Mouse (Mus musculus) CD8-positive naive resting alpha-beta T cell, adult 2 months (primary cell): ENCODE measurements at regions not wholly inside any gene's neighbourhood (a gene's known extent, or its start where the extent isn't known, plus 50 kb on each side); places are given as distances from the start of the nearest gene placed in this dataset.

Experiments
- DNase-seq, 2 experiments: peaks; one replicate each; pipeline ENCODE4 v3.0.0; 2022; ENCODE audit warnings: low read depth in 2 of 2, low spot score in 2 of 2

DNA sequence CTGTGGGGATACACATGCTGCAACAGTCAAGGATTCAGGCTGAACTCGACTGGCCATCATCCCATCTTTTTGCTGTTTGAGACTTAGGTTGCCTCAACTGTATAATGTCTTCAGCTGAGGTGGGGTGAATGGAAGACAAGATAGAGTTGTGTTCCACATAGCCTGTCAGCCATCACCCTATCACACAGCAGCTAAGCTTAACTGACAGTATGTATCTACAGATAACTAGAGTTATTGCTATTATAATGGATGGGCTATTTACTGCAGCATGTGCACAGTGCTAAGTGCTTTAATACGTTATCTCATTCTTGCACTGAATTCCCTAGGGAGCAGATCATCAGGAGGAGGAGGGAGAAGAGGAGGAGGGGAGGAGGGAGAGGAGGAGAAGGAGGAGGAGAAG, 340.9 kb downstream of the Sox9 start:
- no peak for DNase-seq

DNA sequence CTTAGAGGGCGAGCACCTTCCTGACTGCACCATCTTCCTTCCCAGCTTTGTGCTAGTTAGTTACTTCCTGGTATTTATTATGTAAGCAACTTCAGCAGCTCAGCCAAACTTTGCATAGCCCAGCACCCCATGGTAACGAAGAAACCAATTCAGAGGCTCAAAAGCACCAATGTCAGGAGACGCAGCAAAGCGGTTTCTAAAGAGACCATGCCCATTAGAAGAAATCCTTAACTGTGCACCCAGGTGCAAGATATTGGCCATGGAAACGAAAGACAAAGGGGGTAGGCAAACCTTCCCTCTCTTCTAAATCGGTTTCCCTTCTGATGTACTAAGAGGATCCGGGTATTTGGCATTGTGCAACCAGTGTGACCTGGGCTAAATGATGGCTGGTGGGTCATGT, 343.8 kb downstream of the Sox9 start:
- DNase-seq: no peak

DNA sequence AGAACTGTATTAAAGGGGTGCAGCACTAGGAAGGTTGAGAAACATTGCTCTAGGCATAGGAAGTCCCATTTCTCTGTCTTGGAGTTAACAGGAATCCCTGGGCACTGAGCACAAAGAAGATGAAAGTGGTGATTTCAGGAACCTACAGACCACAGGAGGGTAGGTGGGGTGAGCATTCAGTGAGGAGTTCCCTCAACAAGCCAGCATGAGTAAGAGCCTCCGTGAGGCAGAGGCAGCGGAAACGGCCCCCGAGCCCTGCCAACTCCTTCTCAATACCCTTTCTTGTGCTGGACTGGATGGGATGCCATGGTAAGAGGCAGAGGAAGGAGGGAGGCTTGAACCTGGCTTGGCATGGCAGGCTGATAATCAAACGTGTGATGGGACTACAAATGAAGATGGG, 347.2 kb downstream of the Sox9 start:
- DNase-seq: no peak

DNA sequence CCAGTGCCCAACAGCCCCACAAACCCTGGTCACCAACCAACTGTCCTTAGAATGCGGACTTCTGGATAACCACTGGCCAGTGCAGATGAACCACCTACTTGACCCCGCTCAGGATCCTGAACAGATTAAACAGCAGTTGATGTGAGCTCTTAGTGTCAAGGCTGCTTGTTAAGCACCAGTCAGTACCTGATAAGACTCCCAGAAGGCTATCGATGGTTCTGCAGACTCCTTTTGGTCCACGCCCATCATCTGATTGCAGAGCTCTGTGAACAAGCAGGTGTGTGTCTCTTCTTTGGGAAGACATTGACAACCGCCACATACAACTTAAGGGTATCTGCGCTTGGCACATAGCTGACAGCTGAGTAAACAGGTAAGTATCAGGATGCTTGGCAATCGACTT, 348.0 kb downstream of the Sox9 start:
- no peak for DNase-seq

DNA sequence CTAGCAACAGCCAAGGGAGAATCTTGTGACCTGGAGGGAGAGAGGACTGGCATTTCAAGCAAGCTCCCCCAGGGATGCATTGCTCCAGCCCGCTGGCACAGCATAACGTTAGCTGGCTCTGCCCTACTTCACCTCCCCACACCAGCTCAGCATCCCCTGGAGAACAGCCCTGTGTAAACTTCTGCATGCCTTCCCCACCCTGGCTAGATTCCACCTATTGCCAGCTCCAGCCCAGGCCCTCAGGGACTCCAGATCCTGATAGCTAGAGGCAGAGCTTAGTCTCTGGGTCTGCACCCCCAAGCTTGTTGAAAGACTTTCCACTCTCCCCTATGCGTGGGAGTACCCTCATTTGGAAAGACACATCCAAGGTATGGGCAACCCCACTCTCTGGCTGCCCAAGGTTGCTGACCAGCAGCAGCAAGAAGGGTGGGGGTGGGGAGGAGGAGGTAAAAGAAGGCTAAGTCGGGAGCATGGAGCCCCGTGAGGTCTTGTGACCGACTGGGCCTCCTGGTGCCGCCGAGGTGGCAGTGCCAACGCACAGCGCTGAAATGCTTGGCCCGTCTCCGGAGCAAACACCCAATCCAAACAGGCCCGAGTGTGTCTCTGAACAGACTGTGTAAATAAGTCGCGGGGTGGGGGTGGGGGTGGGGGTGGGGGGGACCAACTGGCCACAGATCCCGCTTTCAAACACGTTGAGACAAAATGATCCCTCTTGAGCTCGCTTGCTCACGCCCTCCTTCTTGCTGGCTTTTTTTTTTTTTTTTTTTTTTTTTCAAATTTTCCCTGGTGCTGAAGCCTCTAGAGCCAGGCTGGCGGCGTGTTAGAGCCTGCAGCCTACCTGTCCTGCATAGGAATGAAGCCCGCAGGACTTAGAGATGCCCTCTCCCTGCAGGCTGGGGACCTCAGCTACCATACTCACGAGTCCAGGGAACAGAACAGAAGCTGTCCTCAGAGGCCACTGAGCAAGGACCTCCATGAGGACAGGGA, 350.3 kb downstream of the Sox9 start:
- no peak for DNase-seq

DNA sequence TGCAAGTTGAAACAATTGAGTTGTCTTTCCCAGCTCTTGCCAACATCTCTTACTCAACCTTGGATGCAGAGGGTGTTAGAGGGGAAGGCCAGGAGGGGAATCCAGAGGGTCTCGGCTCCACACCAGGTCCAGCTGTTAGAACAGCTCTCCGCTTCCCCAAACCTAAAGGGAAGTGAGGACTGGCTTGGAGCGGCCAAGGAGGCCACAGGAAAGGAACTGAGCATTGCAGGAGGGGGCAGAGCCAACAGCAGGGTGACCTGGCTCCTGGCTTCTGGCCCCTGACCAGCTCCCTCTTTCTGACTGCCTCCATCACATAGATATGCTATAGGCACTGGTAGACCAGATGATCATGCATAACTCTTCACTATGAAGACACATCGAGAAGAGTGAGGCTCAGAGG, 351.4 kb downstream of the Sox9 start:
- DNase-seq: no peak

DNA sequence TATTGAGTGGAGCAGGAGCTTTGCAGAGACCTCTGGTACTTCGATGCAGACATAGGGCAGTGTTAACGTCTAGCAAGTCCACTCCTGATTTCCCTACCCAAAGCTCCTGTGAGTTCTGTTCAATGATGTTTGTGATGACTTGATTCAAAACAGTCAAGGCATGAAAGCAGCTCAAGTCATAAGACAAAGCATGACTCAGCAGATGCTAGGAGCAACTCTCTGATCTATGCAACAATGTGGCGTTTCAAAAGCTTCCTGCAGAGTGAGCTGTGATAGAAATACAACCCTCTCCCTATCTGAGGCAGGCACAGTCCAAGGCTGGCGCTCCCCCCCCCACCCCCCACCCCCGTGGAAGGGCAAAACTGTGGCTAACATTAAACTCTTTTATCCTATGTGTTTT, 353.2 kb downstream of the Sox9 start:
- no peak for DNase-seq

DNA sequence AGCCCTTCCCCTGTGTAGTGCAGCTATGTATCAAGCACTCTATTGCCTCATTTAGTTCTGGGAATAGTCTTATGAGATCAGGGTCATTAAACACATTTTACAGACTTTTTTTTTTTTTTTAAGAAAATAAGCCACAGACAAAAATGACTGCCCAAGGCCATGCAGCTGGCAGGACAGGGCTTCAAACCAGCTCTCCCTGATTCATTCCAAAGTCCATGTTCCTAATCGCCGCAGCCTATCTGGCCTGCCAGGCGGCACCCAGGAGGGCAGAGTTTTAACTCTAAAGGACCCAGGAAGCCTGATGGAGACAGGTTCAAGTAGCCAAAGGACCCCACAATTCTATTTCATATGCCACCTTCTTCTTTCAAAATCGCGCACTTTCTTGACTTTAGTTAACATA, 356.4 kb downstream of the Sox9 start:
- DNase-seq: no peak

DNA sequence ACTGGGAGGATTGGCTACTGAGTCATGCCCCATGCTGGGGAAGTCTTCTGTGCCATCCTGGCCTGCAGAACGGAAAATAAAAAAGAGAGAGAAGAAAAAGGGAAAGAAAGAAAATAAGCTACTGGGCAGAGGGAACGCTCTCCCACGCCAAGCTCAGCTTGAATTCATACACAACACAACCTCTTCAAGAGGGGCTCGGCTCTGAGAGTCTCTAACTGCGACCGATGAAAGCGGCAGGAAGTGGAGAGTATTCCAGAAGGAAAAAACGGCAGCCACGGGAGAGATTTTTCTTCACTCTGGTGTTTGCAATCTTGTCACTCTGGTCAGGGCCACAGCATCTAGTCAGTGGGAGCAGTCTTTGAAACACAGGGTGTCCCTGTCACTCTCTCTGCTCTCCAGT, 358.6 kb downstream of the Sox9 start:
- DNase-seq: no peak

DNA sequence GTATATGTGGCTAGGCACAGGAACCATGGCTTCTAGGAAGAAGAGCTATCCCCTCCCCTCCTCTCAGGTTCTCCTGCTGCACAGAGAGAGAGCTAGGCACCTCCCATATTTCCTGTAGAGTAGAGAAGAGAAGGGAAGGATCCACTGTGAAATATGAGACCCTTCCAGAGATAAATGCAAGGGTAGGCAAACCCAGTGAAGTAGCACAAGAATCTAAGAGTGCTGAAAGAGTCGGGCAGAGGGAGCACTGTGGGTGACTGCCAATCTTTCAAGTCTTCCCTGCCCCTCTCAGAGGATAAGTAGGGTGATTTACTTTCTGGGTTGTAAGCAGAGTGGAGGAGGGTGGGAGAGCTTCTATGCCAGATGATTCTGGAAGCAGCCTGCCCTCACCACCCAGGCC, 360.8 kb downstream of the Sox9 start:
- DNase-seq: no peak

DNA sequence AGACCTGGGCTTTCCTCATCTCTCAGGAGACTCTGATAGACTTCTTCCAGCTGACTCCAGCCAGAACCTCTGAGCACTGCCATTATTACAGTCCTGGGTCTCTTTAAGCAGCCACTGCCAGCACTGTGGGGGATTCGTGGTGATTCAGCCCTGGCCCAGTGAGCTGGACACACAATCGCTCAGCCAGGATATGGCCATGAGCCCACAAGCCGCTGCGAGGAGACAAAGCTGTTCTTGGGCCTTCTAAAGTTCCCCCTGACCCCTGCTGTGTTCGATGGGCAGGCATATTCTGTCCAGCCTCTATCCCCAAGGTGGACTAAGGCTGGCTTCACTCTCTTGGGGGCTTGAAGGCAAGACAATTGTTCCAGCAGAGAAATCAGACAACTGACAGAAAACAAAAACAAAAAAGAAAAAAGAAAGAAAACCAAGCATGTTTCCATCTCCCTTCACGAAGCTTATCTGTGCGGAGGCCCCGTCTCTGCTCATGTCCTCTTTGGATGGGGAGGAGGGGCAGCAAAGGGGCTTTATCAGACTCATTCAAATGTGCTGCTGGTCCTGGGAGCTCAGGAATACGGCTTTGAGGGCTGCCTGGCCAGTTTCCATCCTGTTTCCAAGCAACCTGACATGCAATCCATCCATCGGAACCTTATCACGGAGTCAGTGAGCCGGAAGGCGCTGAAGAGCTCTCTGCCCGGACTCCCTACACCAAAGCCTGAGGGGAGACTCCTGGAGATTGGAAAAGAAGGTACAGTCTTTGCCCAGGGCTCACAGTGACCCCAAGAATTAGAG, 362.0 kb downstream of the Sox9 start:
- DNase-seq: no peak

DNA sequence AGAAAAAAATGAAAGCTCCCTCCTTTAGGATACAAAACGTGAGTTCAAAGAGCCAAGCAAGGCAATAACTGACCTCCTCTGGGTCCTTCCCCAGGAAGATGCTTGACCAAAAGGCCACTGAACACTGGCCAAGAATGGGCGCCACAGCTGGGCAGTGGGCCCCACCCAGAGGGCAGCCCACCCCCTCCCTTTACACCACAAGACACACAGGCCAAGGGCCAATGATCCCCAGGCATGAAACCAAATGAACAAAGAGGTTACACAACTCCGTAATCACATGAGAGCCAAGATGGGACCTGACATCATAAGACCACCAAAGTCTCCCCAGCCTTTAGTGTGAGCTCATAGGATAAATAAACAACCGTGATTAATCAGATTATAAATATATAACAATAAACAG, 363.7 kb downstream of the Sox9 start:
- DNase-seq: no peak

DNA sequence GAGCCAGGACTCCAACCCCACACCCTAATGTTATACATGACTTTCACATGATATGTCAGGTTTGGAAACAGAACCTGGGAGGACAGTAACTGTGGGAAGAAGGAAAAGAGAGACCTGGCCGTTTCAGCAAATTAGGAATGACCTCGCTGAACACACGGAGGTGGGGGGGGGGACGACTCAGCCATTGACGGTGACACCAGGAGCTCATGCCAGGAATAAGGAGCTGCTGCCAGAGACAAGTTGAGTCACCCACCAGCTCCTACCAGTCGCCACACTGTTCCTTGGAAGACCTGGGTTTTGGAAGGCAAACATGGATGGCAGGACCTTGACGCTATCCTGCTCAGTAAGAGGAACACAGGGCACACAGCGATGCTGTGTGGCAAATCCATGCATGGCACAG, 364.7 kb downstream of the Sox9 start:
- DNase-seq: no peak

DNA sequence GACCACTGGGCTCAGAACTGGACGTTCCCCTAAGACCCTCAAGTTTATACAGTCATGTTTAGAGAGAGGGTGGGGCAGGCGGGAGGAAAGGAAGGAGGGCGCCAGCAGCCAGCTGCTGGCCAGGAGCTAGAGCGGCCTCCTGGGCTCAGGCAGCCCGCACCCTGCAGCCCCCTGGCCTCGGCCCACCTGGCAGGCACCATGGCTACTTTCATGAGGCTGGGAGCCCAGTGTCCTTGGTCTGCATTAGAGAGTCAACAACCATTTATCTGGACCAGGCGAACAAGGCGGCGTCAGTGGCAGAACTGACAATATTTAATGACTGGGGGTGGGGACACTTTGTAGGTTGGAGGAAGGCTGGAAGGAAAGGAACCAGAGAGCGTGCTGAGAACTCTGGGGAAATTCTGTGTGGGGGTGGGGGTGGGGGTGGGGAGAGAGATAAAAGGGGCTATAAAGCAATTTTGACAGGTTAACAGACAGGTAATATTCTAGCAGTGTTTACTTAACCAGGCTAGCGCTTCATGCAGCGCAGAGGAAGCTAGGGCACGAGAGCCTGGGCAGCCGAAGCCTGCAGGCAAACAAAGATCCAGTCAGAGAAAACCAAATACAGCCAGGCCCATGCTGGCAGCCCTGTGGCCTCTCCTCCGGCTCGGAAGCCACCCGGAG, 365.6 kb downstream of the Sox9 start:
- no peak for DNase-seq

DNA sequence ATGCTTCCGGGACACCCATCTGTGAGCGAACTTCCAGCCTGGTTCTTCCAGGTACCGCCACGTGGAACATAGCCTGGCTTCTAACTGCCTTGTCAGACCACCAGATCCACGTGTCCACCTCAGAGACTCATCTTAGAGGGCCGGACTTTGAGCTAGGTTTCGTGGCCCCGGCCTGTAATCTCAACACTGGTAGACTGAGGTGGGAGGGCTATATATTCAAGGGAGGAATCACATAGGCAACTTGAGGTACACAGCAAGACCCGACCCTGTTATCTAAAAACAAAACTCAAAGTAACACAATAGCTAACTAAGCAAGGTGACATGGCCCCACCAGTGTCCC, 366.1 kb downstream of the Sox9 start:
- DNase-seq: no peak

DNA sequence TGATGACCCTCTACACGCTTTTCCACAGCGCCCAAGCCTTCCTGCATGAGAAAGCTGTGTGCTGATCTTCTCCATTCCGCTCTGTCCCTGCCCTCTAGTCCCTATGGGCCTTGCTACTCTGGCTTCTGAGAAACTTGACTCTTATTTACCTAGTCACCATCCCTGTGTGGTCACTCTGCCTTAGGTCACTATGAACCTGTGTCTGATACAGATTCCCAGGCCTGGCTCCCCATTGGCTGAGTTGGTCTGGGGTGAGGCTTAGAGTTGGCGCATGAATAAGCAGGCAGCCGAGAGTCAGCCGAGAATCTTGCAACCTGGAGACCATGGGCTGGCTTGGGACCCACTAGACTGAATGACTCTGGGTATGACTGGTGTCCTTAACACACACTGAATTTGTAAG, 373.5 kb downstream of the Sox9 start:
- no peak for DNase-seq

DNA sequence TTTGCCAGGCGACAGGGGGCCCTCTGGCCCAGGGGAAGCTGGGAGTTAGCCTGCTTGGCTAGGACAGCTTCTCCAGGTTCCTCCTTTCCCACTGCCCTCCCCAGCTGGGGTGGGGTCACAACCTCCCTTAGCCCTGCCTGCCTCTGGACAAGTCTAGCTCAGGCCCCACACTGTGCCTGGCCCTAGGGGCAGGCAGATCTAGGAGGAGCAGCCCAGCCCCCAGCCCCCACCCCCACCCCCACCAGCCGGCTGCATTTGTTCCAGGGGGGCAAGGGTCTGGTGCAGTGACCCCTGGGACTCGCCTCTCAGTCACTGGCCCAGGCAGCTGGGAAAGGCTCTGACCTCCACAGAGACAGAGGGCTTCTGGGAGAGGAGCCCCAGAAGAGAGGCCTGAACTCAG, 381.9 kb downstream of the Sox9 start:
- no peak for DNase-seq

DNA sequence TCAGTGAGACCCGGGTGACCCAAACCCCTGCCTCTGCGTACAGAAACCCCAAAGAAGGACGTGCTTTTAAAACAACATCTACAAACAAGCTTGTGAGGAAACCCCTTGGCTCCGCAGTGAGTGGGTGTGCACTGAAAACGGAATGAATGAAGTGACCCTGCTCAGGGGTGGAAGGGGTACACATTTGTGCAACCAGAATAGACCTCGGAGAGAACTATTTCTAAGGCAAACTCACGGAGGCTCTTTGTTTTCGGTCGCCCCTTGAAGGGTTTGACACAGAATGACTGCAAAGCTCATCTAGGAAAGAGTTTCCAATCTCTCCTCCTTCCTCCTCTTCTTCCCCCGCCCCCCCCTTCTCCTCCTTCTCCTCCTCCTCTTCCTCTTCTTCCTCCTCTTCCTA, 382.5 kb downstream of the Sox9 start:
- DNase-seq: no peak

DNA sequence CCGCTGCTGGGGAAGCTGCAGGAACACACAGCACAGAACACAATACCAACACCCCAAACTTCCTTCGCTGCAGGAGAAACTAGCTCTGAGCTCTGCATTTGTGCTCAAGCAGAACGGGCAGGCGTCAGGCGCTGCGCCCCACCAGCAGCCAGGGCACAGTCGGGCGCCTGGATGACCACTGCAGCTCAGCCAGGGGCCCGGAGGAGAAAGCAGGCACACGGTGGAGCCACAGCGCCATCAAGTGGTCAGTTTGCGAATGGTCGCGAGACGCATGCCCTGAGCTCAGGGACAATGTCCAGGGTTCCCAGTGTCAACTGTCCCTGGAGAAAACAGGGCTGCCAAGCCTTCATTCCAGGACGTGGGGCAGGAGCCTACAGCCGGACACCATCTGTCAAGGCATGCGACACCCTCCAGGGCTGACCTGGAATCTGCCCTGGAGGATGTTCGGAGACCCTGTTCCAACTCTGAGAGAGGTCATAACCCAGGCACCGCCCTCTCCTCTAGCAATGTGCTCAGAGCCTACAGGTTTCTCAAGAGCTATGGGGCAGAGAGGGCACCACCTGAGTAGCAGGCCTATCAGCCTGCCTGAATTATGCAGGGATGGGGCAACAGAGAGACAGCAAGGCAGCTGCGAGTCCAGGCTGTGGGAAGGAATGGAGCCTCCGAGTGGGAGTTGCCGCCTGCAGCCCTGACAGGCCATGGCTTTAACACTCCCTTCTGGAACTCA, 383.2 kb downstream of the Sox9 start:
- peak in 1 of 2 experiments; percentile 18 for DNase-seq

DNA sequence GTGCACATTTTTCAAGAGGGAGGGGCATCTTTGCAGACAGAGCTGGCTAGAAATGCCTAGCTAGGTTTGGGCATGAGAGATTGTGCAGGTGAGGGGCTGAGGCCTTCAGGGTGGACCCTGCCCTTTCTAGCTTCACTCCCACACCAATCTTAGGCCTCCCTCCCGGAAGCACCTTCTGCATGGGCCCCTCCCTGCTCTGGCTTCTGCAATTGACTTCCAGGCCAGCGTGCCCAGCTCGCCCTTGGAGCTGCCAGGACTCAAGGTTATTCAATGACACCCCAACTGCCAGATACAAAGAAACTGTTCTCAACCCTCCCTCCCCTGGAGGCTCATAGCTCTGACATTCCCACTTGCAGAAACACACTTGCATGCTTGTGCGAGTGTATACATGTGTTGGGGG, 384.5 kb downstream of the Sox9 start:
- no peak for DNase-seq

DNA sequence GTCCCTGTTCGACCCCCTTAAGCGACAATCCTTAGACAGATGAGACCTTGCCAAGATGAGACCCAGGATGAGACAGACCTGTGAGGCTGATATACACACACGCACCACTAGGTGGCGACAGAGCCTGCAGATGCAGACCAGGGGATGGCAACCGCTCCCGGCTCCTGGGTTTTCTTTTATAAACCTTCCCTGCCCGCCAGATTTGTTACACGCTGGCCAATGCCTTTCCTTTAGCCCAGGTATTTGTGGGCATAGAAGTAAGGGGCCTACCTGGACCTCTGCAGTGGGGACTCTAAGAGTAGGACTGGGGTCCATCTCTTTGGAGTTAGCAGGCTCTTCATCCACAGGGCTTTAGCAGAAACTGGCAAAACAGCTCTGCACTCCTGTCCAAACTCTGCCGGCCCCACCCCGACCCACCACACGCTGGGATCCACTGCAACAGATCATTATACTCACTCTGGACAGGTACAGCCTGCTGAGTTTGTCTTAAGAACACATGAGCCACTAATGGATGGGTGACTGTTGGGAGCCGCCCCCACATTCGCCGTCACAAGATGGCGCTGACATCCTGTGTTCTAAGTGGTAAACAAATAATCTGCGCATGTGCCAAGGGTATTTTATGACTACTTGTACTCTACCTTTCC, 390.6 kb downstream of the Sox9 start:
- DNase-seq: peak; percentile 60 to 71
